Mouse (Mus musculus): ENCODE data around the gene Spa17. TPM values are rescaled to one million over a fixed set of nuclear protein-coding genes. Genes with fewer than 3 reads are reported as not detected.

Gene Spa17
- polyA plus RNA-seq, 1 experiment from 2014 or later = 17.9 TPM

DNA sequence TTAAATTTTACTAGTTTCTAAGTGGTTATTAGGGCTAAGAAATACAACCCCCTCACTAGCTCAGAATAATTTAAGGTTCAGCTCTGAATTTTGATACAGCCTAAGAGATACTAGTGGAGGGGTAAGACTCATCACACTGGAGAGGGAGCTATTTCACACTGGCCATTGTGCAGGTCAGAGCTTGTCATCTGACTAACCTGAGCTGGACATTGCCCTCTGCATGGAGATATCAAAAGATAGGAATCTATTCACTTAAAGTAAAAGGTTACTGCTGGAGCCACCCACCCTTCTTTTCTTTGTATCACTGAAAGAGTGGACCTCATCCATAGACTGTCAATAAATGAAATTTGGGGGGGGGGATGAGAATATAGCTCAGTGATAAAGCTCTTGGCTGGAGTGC, 794 bp upstream of the Spa17 start:
- Histone ChIP-seq H3K9ac (no peak overlapping the region; the same call in 1 of the 2 replicates), H3K27ac (no peak overlapping the region), H3K4me3 (peak overlapping the region; percentile 65; the same call in 1 of the 2 replicates), H3K9me3 (replicated peaks) (no peaks in the 10 kb centered on the region), H3K4me2 (replicated peaks) (peak overlapping the region; percentile 77), H3K27me3 (no peaks in the 10 kb centered on the region), H3K4me1 (peaks cover 9% of the 10 kb centered on the region; the same call in 1 of the 2 replicates), H3K36me3 (no peaks in the 10 kb centered on the region)
- peak; percentile 17 for ATAC-seq (ENCODE audit: low FRiP score)

DNA sequence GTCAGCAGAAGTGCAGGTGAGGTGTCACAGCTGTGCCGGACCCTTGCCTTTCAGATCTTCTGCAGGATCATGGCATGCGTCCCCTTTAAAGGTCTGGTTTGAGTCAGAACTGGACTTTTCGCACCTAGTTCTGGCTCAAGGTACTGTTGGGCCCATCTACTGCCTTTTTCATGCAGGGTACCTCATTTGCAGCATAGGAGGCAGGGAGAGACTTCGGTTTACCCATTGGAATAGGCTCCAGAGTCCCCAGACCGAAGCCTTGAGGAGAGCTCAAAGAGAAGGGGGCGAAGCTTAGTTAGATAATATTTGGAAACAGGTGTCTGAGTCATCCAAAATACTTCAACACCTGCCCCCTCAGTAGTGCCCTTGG, 374 bp upstream of the Spa17 start:
- ATAC-seq (ENCODE audit: low FRiP score) = peak; percentile 66
- WGBS = 27% methylated on average over 6 of the region's 6 CpGs
- H3K27ac ChIP-seq = peak overlapping the region; percentile 85
- no peaks in the 10 kb centered on the region for H3K36me3 ChIP-seq
- H3K27me3 ChIP-seq = no peaks in the 10 kb centered on the region
- H3K9ac ChIP-seq = peak overlapping the region; percentile 52
- peak overlapping the region; percentile 65 for H3K4me3 ChIP-seq
- peak overlapping the region; percentile 77 for H3K4me2 ChIP-seq (replicated peaks)
- no peaks in the 10 kb centered on the region for H3K9me3 ChIP-seq (replicated peaks)
- peaks cover 9% of the 10 kb centered on the region; the same call in 1 of the 2 replicates for H3K4me1 ChIP-seq

DNA sequence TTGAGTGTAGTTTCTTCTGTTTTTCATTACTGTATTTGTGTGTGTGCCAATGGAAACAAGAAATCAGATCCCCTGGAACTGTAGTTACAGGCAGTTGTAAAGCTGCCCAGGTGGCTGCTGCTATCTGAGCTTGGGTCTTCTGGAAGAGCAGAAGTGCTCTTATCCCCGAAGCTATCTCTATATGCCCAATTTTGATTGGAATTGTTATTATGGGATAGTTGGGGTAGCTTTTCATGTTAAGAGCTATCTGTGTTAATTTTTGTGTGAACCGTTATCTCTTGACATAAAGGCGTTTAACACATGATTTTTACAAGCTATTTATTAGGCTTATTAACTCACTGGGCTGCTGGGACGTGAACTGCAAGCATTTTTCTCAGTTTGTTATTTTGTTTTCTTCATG, 4.0 kb downstream of the Spa17 start:
- Histone ChIP-seq H3K27me3 (no peaks in the 10 kb centered on the region), H3K27ac (no peak overlapping the region), H3K36me3 (no peaks in the 10 kb centered on the region), H3K4me1 (peaks cover 9% of the 10 kb centered on the region; the same call in 1 of the 2 replicates), H3K9me3 (replicated peaks) (no peaks in the 10 kb centered on the region), H3K9ac (no peak overlapping the region), H3K4me2 (replicated peaks) (no peak overlapping the region), H3K4me3 (no peak overlapping the region)
- WGBS = 79% methylated on average over 4 of the region's 4 CpGs
- no peak for ATAC-seq (ENCODE audit: low FRiP score)

DNA sequence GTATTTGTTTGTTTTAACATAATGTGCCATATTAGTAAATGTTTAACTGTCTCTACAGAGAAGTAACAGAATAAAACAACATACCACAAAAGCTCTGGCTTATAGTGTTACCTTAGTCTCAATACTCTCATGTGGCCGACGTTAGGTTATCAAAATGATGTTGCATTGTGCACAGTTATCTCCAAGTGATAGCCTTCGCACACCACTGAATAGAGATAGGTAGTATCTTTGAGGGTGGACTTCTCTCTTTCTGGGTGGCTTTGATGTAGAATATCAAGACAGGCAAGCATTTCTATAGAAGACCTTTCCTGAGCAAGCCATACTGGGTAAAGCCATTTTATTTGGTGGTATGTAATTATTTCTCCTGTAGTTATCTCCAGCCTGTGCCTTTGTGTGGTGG, 8.4 kb downstream of the Spa17 start:
- Histone ChIP-seq H3K4me1 (no peaks in the 10 kb centered on the region), H3K9me3 (replicated peaks) (no peaks in the 10 kb centered on the region), H3K4me2 (replicated peaks) (no peak overlapping the region), H3K27me3 (no peaks in the 10 kb centered on the region), H3K36me3 (no peaks in the 10 kb centered on the region), H3K9ac (no peak overlapping the region), H3K4me3 (no peak overlapping the region), H3K27ac (no peak overlapping the region)
- WGBS = 92% methylated on average over 3 of the region's 3 CpGs
- no peak for ATAC-seq (ENCODE audit: low FRiP score)

DNA sequence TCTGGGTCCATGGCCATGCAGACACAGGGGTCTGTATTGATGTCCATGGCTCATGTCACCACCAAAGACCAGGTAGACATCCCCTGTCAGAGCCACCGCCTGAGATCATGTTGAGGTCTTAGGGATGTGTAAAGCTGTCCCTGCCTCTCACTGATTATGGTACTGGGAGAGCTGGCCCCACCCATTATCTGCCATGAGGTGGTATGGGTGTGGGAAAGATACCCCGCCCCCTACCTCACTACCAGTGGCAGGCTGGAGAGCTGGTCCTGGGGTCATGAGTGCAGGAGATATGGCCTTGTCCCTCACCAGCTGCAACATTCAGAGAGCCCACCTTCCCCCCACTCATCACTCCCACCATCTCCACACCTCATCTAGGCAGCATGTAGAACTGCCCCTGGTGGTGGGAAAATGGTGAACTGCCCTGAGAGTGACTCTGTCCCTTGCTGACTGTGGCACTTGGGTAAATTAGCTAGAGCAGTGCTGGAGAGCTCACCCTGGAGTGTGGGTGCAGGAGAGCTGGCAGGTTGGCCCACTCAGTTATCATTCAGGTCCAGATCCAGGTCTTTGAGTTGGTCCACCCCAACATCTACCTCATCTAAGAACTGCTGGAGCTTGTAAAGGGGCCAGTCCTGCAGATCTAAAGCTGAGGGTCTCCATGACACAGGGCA, 12.8 kb downstream of the Spa17 start:
- no peaks in the 10 kb centered on the region for H3K4me1 ChIP-seq
- 89% methylated on average over 2 of the region's 2 CpGs for WGBS
- no peak overlapping the region for H3K4me2 ChIP-seq (replicated peaks)
- H3K27me3 ChIP-seq = no peaks in the 10 kb centered on the region
- no peaks in the 10 kb centered on the region for H3K36me3 ChIP-seq
- H3K9me3 ChIP-seq (replicated peaks) = no peaks in the 10 kb centered on the region
- ATAC-seq (ENCODE audit: low FRiP score) = no peak
- no peak overlapping the region for H3K4me3 ChIP-seq
- H3K27ac ChIP-seq = no peak overlapping the region
- H3K9ac ChIP-seq = no peak overlapping the region

DNA sequence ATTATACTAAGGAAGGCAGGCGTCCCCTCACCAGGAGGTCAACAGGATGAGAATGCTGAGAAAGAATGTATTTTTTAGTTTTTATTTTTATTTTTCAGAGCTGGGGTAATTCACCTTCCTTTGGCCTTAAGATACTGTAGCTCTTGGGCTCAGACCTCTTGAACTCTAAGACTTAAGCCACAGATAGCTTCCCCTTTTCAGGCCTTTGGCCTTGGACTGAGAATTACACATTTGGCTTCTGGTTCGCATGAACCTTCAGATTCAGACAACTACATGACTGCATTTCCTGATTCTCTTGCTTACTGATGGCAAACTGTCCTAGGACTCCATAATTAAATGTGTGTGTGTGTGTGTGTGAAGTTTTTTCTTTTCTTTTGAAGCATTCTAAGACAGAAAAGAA, 14.9 kb downstream of the Spa17 start:
- ATAC-seq (ENCODE audit: low FRiP score) = no peak
- Histone ChIP-seq H3K4me2 (replicated peaks) (no peak overlapping the region), H3K9ac (no peak overlapping the region), H3K27ac (no peak overlapping the region), H3K27me3 (no peaks in the 10 kb centered on the region), H3K9me3 (replicated peaks) (no peaks in the 10 kb centered on the region), H3K4me1 (no peaks in the 10 kb centered on the region), H3K4me3 (no peak overlapping the region), H3K36me3 (no peaks in the 10 kb centered on the region)
- whole genome bisulfite sequencing = 84% methylated on average over 2 of the region's 2 CpGs

DNA sequence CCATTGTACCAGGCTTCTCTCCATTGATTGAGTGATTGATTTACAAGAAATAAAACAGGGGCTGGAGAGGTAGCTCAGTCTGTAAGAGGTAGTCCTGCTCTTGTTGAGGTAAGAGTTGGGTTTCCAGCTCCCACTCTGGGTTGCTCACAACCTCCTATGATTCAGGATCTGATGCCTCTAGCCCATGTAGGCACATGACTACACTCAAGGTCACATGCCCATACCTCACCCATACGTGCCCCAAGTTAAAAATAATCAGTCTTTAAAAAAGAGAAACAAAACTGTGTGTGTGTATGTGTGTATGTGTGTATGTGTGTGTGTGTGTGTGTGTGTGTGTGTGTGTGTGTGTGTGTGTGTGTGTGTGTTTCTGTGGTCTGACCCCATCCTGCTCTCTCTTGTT, 18.0 kb downstream of the Spa17 start:
- no peak overlapping the region for H3K27ac ChIP-seq
- H3K27me3 ChIP-seq = no peaks in the 10 kb centered on the region
- H3K4me2 ChIP-seq (replicated peaks) = no peak overlapping the region
- no peak overlapping the region for H3K4me3 ChIP-seq
- WGBS = 81% methylated on average over 1 of the region's 1 CpGs
- H3K36me3 ChIP-seq = no peaks in the 10 kb centered on the region
- no peak overlapping the region for H3K9ac ChIP-seq
- H3K4me1 ChIP-seq = no peaks in the 10 kb centered on the region
- no peaks in the 10 kb centered on the region; the same call in 1 of the 2 replicates for H3K9me3 ChIP-seq (replicated peaks)
- ATAC-seq (ENCODE audit: low FRiP score) = no peak

DNA sequence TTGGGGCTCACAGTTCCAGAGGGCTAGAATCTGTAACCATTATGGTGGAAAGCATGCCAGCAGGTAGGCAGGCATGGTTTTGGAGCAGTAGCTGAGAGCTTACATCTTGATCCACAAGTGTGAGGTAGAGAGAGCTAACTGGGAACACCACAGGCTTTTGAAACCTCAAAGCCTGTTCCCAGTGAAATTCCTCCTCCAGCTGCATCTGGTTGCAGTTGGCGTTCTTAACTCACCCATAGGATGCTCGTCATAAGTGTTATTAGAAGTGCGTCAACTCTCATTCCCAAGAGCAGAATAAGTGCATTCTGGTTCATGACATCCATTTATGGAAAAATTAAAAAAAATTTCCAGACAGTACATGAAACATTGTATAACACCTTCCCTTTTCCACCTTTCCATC, 19.8 kb downstream of the Spa17 start:
- no peak for ATAC-seq (ENCODE audit: low FRiP score)
- no peak overlapping the region for H3K4me2 ChIP-seq (replicated peaks)
- no peaks in the 10 kb centered on the region for H3K36me3 ChIP-seq
- 90% methylated on average over 3 of the region's 3 CpGs for WGBS
- no peak overlapping the region for H3K27ac ChIP-seq
- H3K27me3 ChIP-seq = no peaks in the 10 kb centered on the region
- H3K4me3 ChIP-seq = no peak overlapping the region
- no peaks in the 10 kb centered on the region for H3K4me1 ChIP-seq
- H3K9me3 ChIP-seq (replicated peaks) = no peaks in the 10 kb centered on the region; the same call in 1 of the 2 replicates
- no peak overlapping the region for H3K9ac ChIP-seq

DNA sequence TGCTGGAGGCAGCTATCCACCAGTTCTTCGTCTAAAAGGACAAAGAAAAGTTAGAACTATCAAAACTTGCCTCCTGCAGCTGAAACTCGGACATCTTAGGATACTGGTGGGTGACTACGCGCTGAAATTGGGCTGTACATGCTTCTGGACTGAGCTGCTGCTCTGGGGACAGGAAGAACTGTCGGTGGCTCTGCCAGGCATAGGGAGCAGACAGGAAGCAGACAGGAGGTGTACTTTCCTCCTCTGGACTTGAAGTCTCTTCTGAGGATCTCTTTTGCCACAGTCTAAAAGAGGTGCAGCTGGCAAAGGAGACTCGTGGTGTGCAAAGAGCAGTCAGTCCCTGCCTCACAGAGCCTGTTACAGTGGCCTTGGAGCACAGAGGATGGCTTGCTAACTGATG, 20.9 kb downstream of the Spa17 start:
- no peaks in the 10 kb centered on the region for H3K36me3 ChIP-seq
- no peak for ATAC-seq (ENCODE audit: low FRiP score)
- H3K4me3 ChIP-seq = no peak overlapping the region
- WGBS = 66% methylated on average over 6 of the region's 6 CpGs
- no peak overlapping the region for H3K4me2 ChIP-seq (replicated peaks)
- no peak overlapping the region for H3K9ac ChIP-seq
- H3K27ac ChIP-seq = no peak overlapping the region
- no peaks in the 10 kb centered on the region for H3K27me3 ChIP-seq
- no peaks in the 10 kb centered on the region; the same call in 1 of the 2 replicates for H3K9me3 ChIP-seq (replicated peaks)
- no peaks in the 10 kb centered on the region for H3K4me1 ChIP-seq

DNA sequence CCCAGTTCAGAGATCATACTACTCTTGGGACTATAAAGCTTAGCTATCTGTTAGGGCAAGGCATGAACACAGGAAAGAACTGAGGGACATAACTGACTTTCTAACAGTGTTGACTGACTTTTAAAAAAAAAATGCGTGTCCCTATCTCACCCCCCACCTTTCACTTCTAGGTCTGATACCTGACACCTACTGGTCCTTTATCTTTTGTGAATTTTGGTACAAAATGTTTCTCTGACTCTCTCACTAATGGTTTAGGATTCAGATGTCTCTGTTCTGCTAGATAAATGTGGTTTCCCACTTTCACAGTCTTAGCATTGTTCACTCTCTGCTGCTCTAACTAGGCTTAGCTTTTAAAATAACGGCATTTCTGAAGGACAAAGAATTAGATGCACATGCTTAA, 21.5 kb downstream of the Spa17 start:
- 73% methylated on average over 2 of the region's 2 CpGs for whole genome bisulfite sequencing
- no peaks in the 10 kb centered on the region for H3K36me3 ChIP-seq
- no peak overlapping the region for H3K27ac ChIP-seq
- no peaks in the 10 kb centered on the region; the same call in 1 of the 2 replicates for H3K9me3 ChIP-seq (replicated peaks)
- no peaks in the 10 kb centered on the region for H3K4me1 ChIP-seq
- H3K4me3 ChIP-seq = no peak overlapping the region
- no peak for ATAC-seq (ENCODE audit: low FRiP score)
- H3K9ac ChIP-seq = no peak overlapping the region
- H3K27me3 ChIP-seq = no peaks in the 10 kb centered on the region
- no peak overlapping the region for H3K4me2 ChIP-seq (replicated peaks)

DNA sequence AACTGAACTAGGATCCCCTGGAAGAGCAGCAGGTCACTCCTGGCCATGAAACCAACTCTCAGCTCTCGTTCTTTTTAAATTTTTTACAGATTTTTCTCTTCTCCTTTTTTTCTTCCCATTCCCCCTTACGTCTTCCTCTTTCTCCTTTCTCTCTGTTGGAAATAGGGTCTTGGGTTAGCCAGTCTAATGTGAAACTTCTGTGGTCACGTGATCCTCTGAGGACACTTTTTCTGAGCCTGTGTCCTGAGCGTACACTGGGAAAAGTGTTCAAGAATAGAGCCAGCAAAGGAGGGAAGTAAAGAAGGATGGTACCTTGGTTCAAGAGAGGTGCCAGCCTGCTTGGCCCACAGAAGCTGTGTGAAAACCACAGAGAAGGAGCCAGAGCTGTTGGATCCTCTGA, 23.1 kb downstream of the Spa17 start:
- Histone ChIP-seq H3K36me3 (no peaks in the 10 kb centered on the region), H3K4me1 (no peaks in the 10 kb centered on the region), H3K4me3 (no peak overlapping the region), H3K9ac (no peak overlapping the region), H3K27ac (no peak overlapping the region), H3K9me3 (replicated peaks) (no peaks in the 10 kb centered on the region; the same call in 1 of the 2 replicates), H3K27me3 (no peaks in the 10 kb centered on the region), H3K4me2 (replicated peaks) (no peak overlapping the region)
- 86% methylated on average over 4 of the region's 4 CpGs for WGBS
- no peak for ATAC-seq (ENCODE audit: low FRiP score)

DNA sequence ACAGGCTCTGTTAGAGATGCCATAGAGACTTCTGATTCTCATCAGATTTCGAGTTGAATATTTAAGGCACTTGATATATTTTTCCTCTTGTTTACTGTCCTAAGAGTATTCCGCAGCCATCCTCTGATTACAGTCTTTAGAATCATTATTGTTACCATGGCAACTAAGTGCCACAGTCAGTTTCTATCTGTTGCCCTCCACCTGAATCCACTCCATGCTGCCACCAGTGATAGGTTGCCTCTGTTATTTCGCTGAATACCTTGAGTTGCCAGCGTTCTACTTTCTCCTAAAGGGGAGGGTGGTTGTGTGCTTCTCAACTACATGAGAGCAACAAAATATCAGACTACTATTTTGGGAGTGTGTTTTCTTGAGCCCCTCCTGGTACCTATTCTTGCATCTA, 26.8 kb downstream of the Spa17 start:
- Histone ChIP-seq H3K36me3 (no peaks in the 10 kb centered on the region), H3K4me1 (no peaks in the 10 kb centered on the region), H3K27me3 (no peaks in the 10 kb centered on the region), H3K9me3 (replicated peaks) (no peaks in the 10 kb centered on the region; the same call in 1 of the 2 replicates), H3K4me3 (no peak overlapping the region), H3K4me2 (replicated peaks) (no peak overlapping the region), H3K27ac (no peak overlapping the region), H3K9ac (no peak overlapping the region)
- no peak for ATAC-seq (ENCODE audit: low FRiP score)
- 83% methylated on average over 4 of the region's 4 CpGs for WGBS

DNA sequence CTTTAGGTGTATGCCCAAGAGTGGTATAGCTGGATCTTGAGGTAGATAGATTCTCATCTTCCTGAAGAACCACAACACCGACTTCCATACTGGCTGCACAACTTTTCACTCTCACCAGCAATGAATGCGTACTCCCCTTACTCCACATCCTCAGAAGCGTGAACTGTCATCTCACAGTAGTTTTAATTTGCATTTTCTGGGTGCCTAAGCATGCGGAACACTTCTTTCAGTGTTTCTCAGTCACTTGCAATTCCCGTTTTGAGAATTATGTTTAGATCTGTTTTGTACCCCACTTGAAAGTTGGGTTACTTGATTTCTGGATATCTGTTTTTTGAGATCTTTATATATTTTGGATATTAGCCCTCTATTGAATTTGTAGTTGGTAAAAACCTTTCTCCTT, 29.9 kb downstream of the Spa17 start:
- ATAC-seq (ENCODE audit: low FRiP score) = no peak
- Histone ChIP-seq H3K27me3 (no peaks in the 10 kb centered on the region), H3K4me2 (replicated peaks) (no peak overlapping the region), H3K4me3 (no peak overlapping the region), H3K27ac (no peak overlapping the region), H3K9ac (no peak overlapping the region), H3K4me1 (no peaks in the 10 kb centered on the region), H3K9me3 (replicated peaks) (no peaks in the 10 kb centered on the region), H3K36me3 (no peaks in the 10 kb centered on the region)
- WGBS = 80% methylated on average over 5 of the region's 5 CpGs

All from hindbrain, embryonic 12.5 days (tissue).